Mouse (Mus musculus) right cerebral cortex, postnatal 14 days (tissue): ENCODE measurements around the gene Tmem237.

Experiments
- DNase-seq: peaks from one replicate; pipeline ENCODE4 v3.0.0; 2022

Gene Tmem237

DNA sequence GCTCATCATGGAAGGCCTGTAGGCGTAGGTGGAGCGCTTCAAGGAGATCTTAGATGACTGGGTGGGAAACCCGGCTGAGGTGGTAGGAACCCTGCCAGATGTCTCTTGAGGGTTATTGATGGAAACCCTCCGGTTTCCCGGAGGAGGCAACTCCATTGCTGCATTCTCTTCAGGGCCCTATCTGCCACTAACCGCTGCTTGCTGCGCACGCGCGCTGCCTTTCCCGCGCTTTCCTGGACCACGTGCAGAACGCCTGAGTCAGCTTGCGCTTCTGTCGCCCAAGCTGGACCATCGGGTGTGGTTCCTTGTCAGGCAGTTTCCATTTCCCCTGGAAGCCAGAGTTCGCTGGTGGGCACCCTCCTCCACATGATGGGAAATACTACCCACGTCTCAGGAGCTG is 25.5 kb downstream of the Tmem237 start, which contains the start of gene C2cd6:
Gene C2cd6 (minus strand): TSS at position 196 of the 400 bp plus-strand sequence.
- no peak for DNase-seq

DNA sequence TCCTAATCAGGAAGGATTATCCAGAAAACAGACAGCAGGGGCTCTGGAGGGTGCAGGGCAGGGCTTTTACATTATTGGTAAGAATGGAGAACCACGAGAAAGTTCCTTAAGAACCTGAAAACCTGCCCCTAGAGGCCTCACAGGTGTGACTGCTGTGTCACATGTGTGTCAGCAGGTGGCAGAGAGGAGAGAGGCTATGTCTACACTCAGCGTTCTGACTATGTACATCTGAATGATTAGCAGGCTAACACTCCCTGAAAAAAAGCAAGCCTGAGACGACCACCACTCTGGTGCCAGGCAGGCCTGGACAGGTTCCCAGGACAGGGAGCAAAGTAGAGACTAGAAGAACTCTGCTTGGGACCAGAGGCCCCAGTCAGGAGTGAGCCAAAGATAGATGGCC is 49.3 kb downstream of the Tmem237 start:
- DNase-seq, result no peak

DNA sequence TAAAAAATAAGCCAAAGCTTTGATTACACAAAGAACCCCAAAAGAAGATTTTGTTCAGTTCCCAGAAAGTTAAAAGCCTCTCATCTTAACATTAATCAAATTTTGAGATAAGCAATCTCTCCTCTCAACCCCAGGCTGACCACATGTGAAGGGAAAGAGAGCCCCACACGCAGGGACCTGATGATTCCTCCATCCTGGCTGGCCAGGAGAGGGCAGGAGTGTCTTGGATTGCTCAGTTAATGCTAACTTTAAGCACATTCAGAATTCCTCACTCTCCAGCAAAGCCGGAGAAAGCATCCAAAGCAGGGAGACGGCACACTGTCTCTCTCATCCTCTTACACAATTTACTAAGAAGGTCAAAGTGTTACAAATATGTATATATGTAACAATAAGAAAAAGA is 52.2 kb downstream of the Tmem237 start:
- DNase-seq, result peak; percentile 36

DNA sequence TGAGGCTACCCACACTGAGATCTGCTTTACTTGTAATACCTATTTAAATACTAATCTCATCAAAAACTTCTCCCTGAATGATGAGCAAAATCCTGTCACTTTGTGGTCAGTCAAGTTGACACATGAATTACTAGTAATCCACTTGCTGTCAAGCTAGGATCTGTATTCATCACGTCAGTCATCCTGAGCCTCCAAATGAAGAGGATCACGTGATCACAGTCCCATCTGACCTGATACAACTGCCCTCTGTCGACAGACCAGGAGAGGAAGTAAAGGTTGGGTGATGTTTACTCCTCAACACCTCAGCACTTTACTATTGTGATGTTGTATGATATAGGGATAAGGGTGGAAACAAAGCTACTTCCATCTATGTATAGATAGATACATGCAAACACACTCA is 56.5 kb downstream of the Tmem237 start:
- DNase-seq, result no peak

DNA sequence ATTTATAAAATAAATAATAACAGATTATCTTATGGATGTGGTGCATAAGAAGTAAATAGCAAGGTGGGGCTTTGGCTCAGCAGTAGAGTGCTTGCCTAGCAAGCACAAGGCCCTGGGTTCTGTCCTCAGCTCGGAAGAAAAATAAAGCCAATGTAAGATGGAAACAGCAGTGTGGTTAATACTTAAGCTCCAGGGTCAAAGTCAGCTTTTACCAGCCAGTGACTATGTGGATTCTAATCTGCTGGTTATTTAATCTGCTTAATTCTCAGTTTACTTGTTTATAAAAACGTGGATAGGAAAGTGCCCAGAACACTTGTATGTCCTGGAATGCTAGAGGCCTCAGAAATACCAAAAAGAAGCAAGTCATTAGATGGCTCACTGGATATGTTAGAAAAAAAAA is 63.3 kb downstream of the Tmem237 start:
- no peak for DNase-seq

DNA sequence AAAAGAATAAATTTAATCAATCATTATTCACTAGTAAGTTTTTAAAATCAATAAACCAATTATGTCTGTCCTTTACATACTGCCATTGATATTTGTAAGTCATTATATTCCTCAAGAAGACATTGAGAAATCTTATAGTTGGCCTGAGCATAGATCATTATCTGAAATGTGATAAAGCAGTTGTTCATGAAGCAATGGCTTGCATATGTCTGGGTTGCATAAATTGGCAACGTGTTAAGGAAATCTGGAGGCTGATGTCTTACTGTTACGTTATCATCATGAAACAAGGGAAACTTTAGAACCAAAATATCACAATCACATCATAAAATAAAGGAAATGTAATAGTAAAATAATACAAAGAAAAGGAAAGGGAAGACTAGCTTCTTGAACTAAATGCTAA is 68.9 kb downstream of the Tmem237 start:
- no peak for DNase-seq
